Mouse (Mus musculus) small intestine, adult 2 months (tissue): ENCODE measurements around the gene Trpm6. TPM values are rescaled to one million over a fixed set of nuclear protein-coding genes. Genes with fewer than 3 reads are reported as not detected.

ENCODE experiments used
- H3K27ac ChIP-seq: fragments of 200-500 bp; 2 replicates; pipeline ENCODE4 v1.5.1; 2012; ENCODE audit warnings: low read depth, low read length, control low read depth, inconsistent platforms; ENCODE audit not compliant: insufficient read depth
- H3K27me3 ChIP-seq: fragments of 200-500 bp; 2 replicates; pipeline ENCODE4 v1.6.1; 2012; ENCODE audit warnings: mild to moderate bottlenecking, moderate library complexity, low read length, inconsistent platforms; ENCODE audit not compliant: control insufficient read depth, insufficient read depth
- H3K36me3 ChIP-seq: fragments of 200-500 bp; 2 replicates; pipeline ENCODE4 v1.6.1; 2012; ENCODE audit warnings: mild to moderate bottlenecking, low read length, control low read depth, inconsistent platforms; ENCODE audit not compliant: control insufficient read depth, insufficient read depth
- H3K4me1 ChIP-seq: fragments of 200-500 bp; 2 replicates; pipeline ENCODE4 v1.6.1; 2012; ENCODE audit warnings: low read length, inconsistent platforms, mixed read lengths; ENCODE audit not compliant: control insufficient read depth, insufficient read depth, insufficient read length
- H3K4me3 ChIP-seq: fragments of 200-500 bp; 2 replicates; pipeline ENCODE4 v1.5.1; 2012; ENCODE audit warnings: low read depth, mild to moderate bottlenecking, control low read depth, inconsistent platforms, low read length, moderate library complexity
- CTCF ChIP-seq: fragments of 200-500 bp; IDR thresholded peaks from 2 replicates; pipeline ENCODE4 v1.5.1; 2012; ENCODE audit warnings: low read depth, mild to moderate bottlenecking, control low read depth, inconsistent platforms, low read length, moderate library complexity, mixed read lengths; ENCODE audit not compliant: insufficient replicate concordance, insufficient read length; ENCODE audit errors: extremely low read depth
- POLR2A ChIP-seq: fragments of 200-500 bp; IDR thresholded peaks from 2 replicates; pipeline ENCODE4 v1.6.1; 2012; ENCODE audit warnings: low read depth, mild to moderate bottlenecking, control low read depth, inconsistent platforms, low read length, moderate library complexity
- WGBS: fragments of 180-500 bp; shearing (Covaris S2); methylation state at CpG from one replicate; pipeline ENCODE4 v1.1.7; 2018; 5-methylcytosine and 5-hydroxymethylcytosine counted together
- polyA plus RNA-seq: library from polyadenylated mRNA; depleted of rRNA; stranded (reverse); fragments of >200 nt; gene quantifications from 2 replicates; pipeline ENCODE4 v1.2.3, GENCODE M21; 2012

The Trpm6 gene
- polyA plus RNA-seq, 1 experiment: 0.29 TPM

DNA sequence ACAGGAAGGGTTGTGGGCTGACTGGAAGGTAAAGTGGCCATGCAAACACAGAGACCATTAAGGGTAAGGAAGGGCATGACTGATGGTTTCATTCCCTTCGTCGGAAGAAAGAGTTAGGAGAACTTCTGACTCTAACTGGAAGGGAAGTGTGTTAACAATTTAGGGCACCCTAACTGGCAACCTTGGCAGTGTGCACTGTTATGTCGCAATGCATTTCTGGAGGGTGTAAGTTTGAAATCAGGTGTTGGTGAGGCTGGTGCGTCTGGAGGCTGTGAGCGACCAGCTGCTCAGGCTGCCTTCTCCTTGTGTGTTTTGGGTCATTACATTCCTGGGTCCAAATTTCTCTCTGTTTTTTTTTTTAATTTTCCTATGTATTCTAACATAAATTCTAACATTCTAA is 5.8 kb upstream of the Trpm6 start:
- whole genome bisulfite sequencing: 68% methylated on average over 5 of the region's 5 CpGs
- Histone ChIP-seq H3K36me3 (no peaks in the 10 kb centered on the region), H3K4me3 (no peak overlapping the region), H3K4me1 (no peaks in the 10 kb centered on the region), H3K27me3 (no peaks in the 10 kb centered on the region), H3K27ac (no peak overlapping the region)
- TF ChIP-seq CTCF: no peak
- no peak for TF ChIP-seq POLR2A

DNA sequence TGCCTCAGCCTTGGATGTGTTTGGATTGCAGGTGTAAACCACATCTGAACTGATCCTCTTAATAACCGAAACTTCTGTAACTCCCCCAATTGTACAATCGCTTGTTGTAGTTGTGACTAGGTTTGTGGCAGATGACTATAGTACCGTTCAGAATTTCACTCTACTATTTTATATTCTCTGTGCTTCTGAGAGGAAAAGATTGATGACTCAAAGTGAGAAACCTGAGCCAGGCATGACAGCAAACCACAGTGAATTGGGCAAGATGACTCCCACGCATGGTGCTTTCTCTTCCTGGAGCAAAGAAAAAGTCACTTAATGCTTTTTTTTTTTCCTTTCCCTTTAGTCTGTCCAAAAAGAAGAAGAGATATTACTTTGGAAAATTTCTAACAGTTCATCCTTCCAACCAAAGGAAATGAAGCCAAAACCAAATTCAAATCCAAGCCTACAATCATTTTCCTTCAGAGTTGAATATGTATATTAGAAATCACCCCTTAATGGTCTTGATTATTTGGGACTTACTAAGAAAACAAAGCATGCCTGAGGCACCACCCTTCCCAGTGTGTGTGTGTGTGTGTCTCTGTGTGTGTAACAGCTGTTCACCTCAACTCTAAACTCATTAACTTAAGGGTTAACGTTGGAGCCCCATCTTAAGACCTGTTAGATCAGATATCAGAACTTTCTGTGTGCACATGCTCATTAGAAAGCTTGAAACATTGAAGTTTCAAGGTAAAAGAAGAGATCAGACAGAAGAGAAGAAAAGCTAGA is 3.0 kb upstream of the Trpm6 start:
- Histone ChIP-seq H3K27ac (no peak overlapping the region), H3K27me3 (no peaks in the 10 kb centered on the region), H3K4me3 (no peak overlapping the region), H3K4me1 (no peaks in the 10 kb centered on the region), H3K36me3 (no peaks in the 10 kb centered on the region)
- WGBS: 83% methylated on average over 5 of the region's 5 CpGs
- TF ChIP-seq CTCF: no peak
- no peak for TF ChIP-seq POLR2A

DNA sequence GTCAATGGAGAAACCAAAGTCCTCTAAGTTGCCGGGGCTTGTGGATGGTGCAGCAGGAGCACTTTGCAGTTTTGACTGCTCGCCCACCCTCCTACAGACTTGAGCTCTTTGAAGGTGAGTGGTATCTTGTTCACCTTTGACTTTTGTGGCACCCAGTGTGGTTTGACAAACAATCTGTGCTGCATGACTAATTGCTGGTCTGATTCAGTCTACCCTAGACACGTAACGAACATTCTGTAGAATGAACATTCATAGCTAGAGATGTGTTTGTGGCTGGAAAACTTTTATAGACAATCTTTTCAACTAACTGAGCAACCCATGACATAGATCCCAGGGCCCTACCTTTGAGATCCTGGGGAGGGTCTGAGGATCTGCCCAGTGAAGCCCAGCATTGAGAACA is 2.4 kb upstream of the Trpm6 start:
- H3K4me3 ChIP-seq: no peak overlapping the region
- 91% methylated on average over 4 of the region's 4 CpGs for WGBS
- no peak overlapping the region for H3K27ac ChIP-seq
- TF ChIP-seq POLR2A: no peak
- no peak for TF ChIP-seq CTCF
- H3K4me1 ChIP-seq: no peaks in the 10 kb centered on the region
- H3K36me3 ChIP-seq: no peaks in the 10 kb centered on the region
- H3K27me3 ChIP-seq: no peaks in the 10 kb centered on the region

DNA sequence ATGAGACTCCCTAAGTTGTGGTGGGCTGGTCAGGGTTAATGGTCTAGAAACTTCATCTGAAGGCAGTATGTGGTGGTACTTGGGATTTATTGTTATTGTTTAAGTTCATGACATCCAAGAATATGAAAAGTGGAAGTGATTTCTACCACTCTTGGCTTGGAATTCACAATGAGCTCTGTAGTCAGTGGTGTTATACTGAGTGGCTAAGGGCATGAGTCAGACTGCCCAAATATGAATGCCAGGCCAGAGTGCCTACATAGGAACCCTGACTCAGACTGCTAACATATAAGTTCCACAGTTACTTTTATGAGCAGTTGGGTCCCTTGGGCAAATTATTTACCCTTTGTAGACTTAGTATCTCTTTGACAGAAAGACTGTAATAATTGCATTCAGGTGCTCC is 7.4 kb downstream of the Trpm6 start:
- no peak overlapping the region for H3K4me3 ChIP-seq
- TF ChIP-seq POLR2A: no peak
- no peak for TF ChIP-seq CTCF
- no peaks in the 10 kb centered on the region for H3K27me3 ChIP-seq
- H3K36me3 ChIP-seq: no peaks in the 10 kb centered on the region
- H3K27ac ChIP-seq: no peak overlapping the region
- no peaks in the 10 kb centered on the region for H3K4me1 ChIP-seq

DNA sequence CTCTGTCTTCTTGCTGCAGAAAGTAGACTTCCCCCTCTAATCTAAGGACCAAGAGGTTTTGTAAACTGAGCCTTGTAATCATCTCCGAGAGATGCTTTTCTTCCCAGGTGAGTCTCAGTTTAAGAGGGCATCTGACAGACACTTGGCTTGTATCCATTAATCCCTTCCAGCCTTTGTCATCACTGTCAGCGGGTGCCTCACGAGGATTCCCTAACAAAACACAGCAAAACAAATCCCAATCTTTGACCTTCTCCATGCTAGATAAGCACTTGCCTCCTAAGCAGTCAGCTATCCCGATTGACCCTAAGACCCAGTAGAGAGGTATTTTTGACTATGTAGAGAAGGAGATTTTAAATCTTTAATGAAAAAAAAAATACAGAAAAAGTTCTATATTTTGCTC is 7.9 kb downstream of the Trpm6 start:
- Histone ChIP-seq H3K27ac (no peak overlapping the region), H3K4me1 (no peaks in the 10 kb centered on the region), H3K36me3 (no peaks in the 10 kb centered on the region), H3K4me3 (no peak overlapping the region), H3K27me3 (no peaks in the 10 kb centered on the region)
- 36% methylated on average over 4 of the region's 4 CpGs for WGBS
- TF ChIP-seq POLR2A: no peak
- TF ChIP-seq CTCF: no peak

DNA sequence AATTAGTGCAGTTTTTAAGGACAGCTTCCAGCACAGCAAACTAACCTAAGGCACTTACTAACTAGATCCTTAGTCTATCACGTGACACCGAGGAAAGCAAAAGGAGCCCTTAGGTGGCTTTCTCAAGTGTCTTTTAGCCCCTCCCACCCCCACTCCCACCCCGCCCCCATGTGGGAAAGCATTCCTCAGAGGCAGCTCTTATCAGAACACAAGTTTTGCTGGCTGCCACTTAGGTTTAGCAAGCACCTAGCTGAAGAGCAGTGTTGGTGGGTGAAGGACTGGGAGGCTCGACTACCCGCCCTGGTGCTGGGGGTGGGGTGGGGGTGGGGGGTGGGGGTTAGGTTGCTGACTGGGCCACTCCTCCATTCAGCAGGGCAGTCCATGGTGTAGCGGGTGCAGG is 8.5 kb downstream of the Trpm6 start:
- Histone ChIP-seq H3K36me3 (no peaks in the 10 kb centered on the region), H3K27ac (no peak overlapping the region), H3K27me3 (no peaks in the 10 kb centered on the region), H3K4me1 (no peaks in the 10 kb centered on the region), H3K4me3 (no peak overlapping the region)
- TF ChIP-seq CTCF: no peak
- no peak for TF ChIP-seq POLR2A
- 38% methylated on average over 6 of the region's 6 CpGs for WGBS

DNA sequence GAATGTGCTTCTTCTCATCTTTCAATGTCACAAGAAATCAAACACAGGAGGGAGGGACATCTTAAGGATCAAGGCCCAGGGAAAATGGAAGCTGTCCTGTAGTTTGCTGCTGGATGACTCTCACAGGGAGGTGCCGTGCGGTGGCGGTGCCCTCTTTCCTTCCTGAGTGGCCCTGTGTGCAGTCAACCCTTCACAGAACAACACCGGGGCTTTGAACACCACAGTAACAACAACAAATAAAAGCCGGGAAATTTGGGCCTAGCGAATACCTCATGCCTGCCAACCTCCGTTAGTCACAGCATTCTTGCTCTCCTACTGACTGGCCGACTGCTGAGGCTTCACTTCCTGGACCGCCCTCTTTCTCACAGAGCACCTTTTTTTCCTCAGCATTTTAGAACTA is 9.1 kb downstream of the Trpm6 start:
- Histone ChIP-seq H3K27me3 (no peaks in the 10 kb centered on the region), H3K27ac (no peak overlapping the region), H3K4me3 (no peak overlapping the region), H3K4me1 (no peaks in the 10 kb centered on the region), H3K36me3 (no peaks in the 10 kb centered on the region)
- 74% methylated on average over 9 of the region's 9 CpGs for WGBS
- TF ChIP-seq CTCF (no peak), POLR2A (no peak)
